Mouse (Mus musculus) c-Kit-positive CD71-negative TER-119-negative erythroid progenitor cells, embryonic 14.5 days (primary cell): ENCODE measurements at regions not wholly inside any gene's neighbourhood (a gene's known extent, or its start where the extent isn't known, plus 50 kb on each side); places are given as distances from the start of the nearest gene placed in this dataset.

Experiments
- DNase-seq: peaks from one replicate; pipeline ENCODE4 v3.0.0-alpha.2; 2013; ENCODE audit warnings: low read depth

DNA sequence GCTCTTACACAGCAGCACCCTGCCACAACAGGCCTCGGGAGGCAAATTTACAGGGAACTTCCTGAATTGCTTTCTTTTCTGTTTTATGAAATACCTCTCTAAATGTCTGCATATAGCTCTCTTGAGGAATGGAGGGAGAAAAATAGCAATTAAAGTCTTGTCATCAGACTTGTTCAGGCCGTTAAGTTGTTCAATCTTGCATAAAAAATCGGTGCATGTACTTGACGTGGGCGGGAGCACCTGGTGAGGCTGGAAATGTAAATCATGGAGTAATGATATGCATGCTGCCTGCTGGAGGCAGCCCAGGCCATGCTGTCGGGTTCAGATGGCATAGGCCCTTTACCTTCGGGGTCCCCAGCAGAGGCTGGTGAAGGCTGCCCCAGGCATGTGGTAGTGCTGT, 153.6 kb upstream of the A530016L24Rik start:
- DNase-seq: no peak

- DNase-seq: no peak
These were observed 152.5 kb upstream of the A530016L24Rik start for GRCm38 (mm10) chr12:112336691-112337295.

DNA sequence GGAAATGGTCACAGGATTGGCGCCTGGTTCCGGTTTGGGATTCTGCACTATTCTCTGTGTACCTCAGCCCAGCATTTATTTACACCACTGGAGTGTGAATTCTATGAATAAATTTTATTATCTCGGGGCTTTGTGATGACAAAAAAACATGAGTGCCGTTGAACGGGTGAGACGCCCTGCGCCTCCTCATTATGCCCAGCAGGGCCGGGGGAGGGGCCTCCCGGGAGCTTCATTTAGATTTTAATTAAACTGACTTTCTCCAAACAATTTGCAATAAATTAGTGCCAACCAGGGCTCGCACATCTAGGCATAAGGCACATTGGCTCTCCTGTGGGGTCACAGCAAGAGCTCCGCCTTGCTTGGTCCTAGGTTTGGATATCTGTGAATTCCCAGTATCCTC, 151.8 kb upstream of the A530016L24Rik start:
- no peak for DNase-seq

GRCm38 (mm10) chr12:112338976-112339375, 150.3 kb upstream of the A530016L24Rik start:
- DNase-seq: no peak

DNA sequence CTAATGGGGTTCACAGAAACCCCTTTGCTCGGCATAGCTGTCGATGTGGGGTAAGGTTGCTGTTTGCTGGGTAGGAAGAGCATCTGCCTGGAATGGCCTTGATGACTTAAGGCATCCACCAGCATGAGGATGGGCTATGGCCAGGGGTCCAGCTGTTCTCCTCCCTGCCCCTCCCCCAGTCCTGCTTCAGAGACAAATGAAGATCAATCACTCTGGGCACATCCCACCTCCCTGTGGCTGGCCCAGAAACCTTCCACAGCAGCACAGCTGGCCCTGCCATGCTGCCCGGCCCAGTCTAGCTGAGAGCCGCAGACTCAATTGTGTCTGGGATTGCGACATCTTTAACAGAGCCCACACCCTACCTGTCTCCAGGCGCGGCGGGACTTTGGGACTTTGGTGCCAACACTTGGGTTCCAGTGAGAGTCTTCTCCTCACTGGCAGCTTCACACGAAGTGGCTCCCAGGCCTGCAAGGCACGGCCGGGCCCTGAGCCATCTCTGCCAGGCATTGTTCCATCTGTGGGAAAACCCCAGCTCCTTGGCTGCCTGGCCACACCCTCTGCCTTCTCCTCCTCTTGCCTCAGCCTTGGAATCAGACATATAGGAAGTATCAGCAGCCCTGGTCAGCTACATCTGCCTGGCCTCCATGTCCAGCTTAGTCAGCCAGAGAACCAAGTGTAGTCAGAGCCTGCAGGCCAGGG, 149.6 kb upstream of the A530016L24Rik start:
- DNase-seq: no peak

- DNase-seq: no peak
These were observed 149.0 kb upstream of the A530016L24Rik start for GRCm38 (mm10) chr12:112340248-112340647.

GRCm38 (mm10) chr12:112341726-112342469, 147.3 kb upstream of the A530016L24Rik start:
- no peak for DNase-seq

- no peak for DNase-seq
These were observed 146.2 kb upstream of the A530016L24Rik start for GRCm38 (mm10) chr12:112343064-112343463.

GRCm38 (mm10) chr12:112344285-112344684, 145.0 kb upstream of the A530016L24Rik start:
- DNase-seq: no peak

DNA sequence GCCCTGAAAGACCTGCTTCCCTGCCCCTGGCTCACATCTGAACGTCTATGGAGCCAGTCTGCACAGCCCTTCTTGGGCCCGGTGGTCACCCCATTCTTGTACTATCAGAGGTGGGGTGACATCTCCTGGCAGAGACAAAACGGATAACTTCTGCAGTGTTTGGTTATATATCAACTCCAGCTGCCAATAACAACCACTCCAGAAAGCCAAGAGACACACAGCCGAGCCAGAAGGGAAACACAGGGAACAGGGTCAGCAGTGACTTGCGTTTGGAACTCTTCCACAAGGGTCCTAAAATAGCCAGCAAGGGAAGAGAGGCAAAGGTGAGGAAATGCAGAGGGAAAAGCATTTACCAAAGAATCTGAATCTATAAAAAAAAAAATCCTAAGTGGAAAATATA, 143.5 kb upstream of the A530016L24Rik start:
- DNase-seq: no peak

GRCm38 (mm10) chr12:112348116-112348515, 141.1 kb upstream of the A530016L24Rik start:
- no peak for DNase-seq

DNA sequence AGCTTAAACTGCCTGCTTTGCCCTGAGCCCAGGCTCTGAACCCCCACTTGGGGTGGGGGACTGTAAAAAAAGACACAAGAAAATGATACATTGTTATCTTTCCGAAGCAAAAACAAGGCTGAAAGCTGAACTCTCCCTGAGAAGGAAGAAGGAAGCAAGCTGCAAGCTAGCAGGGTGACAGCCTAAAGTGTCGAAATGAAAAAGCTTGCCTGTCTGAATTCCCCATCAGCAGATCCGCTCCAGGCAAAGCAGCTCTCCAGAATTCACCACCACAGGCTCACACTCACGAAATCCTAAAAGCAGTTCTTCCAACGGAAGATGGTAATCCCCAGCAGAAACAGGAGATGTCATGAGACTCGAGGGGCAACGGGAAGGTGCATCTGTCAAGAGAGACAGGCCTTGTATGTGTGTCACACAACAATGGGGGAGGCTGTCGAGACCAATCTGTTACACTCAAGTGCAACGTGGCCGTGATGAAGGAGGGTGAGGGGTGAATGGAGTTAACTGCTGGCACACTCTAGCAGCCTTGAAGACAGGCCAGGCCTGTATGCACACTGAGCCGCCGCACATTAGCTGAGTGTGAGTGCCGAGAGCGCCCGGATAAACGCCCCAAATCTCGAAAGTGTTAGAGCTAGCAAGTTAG, 139.5 kb upstream of the A530016L24Rik start:
- no peak for DNase-seq

DNA sequence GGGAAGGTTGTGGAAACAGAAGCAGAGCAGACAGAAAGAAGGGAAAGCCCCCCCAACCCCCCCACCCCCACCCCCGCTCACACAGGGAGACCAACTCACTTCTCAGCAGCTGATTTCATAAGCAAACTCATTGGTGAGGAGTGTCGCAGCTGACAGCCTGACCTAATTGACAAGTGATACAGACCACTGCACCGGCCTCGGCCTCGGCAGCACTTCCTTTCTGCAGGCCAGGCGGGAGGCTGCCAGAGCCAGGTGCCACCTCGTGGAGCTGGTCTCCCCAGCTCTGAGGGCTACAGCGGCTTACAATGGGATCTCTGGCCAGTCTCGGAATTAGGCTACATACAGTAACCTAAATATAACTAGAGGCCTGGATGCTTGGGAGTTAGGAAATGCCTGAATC, 138.5 kb upstream of the A530016L24Rik start:
- DNase-seq: no peak

DNA sequence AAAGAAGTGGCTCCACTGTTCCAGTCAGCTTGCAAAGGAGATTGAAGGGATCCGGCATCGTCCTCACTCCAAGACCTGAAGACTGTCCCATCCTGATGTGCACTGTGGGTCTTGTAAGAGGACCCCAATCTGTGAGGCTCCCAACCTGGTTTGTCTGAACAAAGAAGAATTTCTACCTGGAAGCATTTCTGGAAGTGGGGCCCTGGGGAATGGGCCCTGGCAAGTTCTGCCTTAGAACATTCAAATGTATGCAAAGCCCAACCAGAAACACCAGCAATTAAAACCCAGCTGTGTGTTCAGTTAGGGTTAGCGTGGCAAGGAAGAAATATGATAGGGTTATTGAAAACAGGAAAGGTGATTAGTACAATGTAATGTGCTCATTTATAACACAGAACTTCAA, 125.9 kb upstream of the A530016L24Rik start:
- DNase-seq: no peak

GRCm38 (mm10) chr12:112367221-112367620, 122.0 kb upstream of the A530016L24Rik start:
- no peak for DNase-seq

- no peak for DNase-seq
These were observed 121.1 kb upstream of the A530016L24Rik start for GRCm38 (mm10) chr12:112368112-112368511.

- DNase-seq: no peak
These were observed 119.5 kb upstream of the A530016L24Rik start for GRCm38 (mm10) chr12:112369581-112370371.

GRCm38 (mm10) chr12:112372234-112373050, 116.8 kb upstream of the A530016L24Rik start:
- DNase-seq: no peak

DNA sequence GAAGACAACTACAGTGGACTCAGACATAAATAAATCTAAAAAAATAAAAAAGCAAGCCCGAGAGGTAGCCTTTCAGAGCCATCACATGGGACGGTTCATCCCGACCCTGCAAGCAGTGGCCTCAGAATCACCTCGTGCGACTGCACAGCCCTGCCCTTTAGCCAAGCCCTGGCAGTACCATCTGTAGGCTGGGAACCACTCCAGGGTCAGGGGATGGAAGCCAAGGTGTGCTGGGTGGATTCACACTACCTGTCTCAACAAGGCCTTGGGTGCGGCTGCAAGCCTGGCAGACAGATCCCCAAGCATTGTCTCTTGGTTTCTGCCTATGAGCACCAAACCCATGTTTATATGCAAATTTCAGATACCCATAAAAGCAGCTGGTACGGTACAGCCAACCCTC, 115.3 kb upstream of the A530016L24Rik start:
- no peak for DNase-seq

DNA sequence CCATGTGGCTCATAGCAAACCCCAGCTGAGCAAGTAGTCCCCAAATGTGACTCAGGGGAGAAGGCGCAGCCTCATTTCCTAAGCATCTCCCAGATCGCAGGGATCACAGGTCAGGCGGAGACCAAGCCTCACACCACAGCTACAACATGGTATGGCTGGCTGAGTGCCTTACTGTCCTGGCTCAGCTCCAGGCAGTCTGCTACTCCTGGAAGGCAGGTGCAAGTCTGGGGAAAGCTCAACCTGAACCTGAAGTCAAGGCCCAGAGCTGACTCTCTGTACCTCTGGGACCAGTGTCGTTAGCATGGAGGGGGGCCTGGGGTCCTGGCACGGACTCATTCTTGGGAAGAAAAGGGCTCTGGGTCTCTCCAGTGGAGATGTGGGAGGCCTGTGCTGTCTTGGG, 113.0 kb upstream of the A530016L24Rik start:
- no peak for DNase-seq

DNA sequence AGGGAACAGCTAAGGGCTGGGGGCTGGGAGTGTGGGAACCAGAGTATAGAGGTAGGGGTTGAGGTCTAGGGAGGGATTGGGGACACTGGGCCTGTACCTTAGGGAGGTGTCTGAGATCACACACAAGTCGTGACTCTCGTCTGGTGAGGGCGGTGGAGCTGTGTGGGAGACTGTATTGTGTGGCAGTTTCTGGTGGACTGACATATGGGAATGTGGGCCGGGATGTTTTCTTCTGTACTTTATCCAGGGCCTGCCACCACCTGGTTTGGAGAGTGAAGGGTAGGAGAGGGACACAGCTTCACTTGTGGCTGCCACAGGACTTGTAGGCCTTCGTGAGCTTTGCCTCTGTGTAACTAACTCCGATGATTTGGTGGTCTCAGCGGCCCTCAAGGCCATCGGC, 112.5 kb upstream of the A530016L24Rik start:
- no peak for DNase-seq
